Mouse (Mus musculus): ENCODE measurements around the gene Arhgap44. TPM values are rescaled to one million over a fixed set of nuclear protein-coding genes. Genes with fewer than 3 reads are reported as not detected.

Arhgap44 gene
- polyA plus RNA-seq, 2 experiments from 2014 or later, result 0.29 to 0.31 TPM

- ATAC-seq, result no peak
Measured at GRCm38 (mm10) chr11:65080274-65080673, 82.5 kb downstream of the Arhgap44 start.

- ATAC-seq, result no peak
Measured at GRCm38 (mm10) chr11:65069609-65070008, 93.2 kb downstream of the Arhgap44 start.

- no peak for ATAC-seq
Measured at GRCm38 (mm10) chr11:65069051-65069450, 93.7 kb downstream of the Arhgap44 start.

GRCm38 (mm10) chr11:65065201-65065600 lies 97.6 kb downstream of the Arhgap44 start:
- no peak for ATAC-seq

- ATAC-seq, result no peak
Measured at GRCm38 (mm10) chr11:65061437-65061836, 101.3 kb downstream of the Arhgap44 start.

- no peak for ATAC-seq
Measured at GRCm38 (mm10) chr11:65059531-65059930, 103.2 kb downstream of the Arhgap44 start.

- no peak for ATAC-seq
Measured at GRCm38 (mm10) chr11:65058224-65058908, 104.4 kb downstream of the Arhgap44 start.

- no peak for ATAC-seq
Measured at GRCm38 (mm10) chr11:65055596-65055995, 107.2 kb downstream of the Arhgap44 start.

GRCm38 (mm10) chr11:65054216-65054615 lies 108.5 kb downstream of the Arhgap44 start:
- no peak for ATAC-seq

GRCm38 (mm10) chr11:65050819-65051218 lies 111.9 kb downstream of the Arhgap44 start:
- no peak for ATAC-seq

GRCm38 (mm10) chr11:65049090-65049489 lies 113.7 kb downstream of the Arhgap44 start:
- no peak for ATAC-seq

- no peak for ATAC-seq
Measured at GRCm38 (mm10) chr11:65040556-65040955, 122.2 kb downstream of the Arhgap44 start.

GRCm38 (mm10) chr11:65039517-65040095 lies 123.2 kb downstream of the Arhgap44 start:
- ATAC-seq, result no peak

GRCm38 (mm10) chr11:65038996-65039395 lies 123.8 kb downstream of the Arhgap44 start:
- no peak for ATAC-seq

- ATAC-seq, result no peak
Measured at GRCm38 (mm10) chr11:65032221-65032620, 130.5 kb downstream of the Arhgap44 start.

- no peak for ATAC-seq
Measured at GRCm38 (mm10) chr11:65030201-65030600, 132.6 kb downstream of the Arhgap44 start.

GRCm38 (mm10) chr11:65028049-65028448 lies 134.7 kb downstream of the Arhgap44 start:
- ATAC-seq, result no peak

GRCm38 (mm10) chr11:65022771-65023170 lies 140.0 kb downstream of the Arhgap44 start:
- ATAC-seq, result no peak

- no peak for ATAC-seq
Measured at GRCm38 (mm10) chr11:65020744-65021143, 142.0 kb downstream of the Arhgap44 start.

GRCm38 (mm10) chr11:65016754-65017153 lies 146.0 kb downstream of the Arhgap44 start:
- ATAC-seq, result no peak

- ATAC-seq, result no peak
Measured at GRCm38 (mm10) chr11:65013906-65014305, 148.9 kb downstream of the Arhgap44 start.

GRCm38 (mm10) chr11:65006047-65006446 lies 156.7 kb downstream of the Arhgap44 start:
- no peak for ATAC-seq

- ATAC-seq, result no peak
Measured at GRCm38 (mm10) chr11:65004836-65005235, 157.9 kb downstream of the Arhgap44 start.

- ATAC-seq, result no peak
Measured at GRCm38 (mm10) chr11:65003611-65004010, 159.2 kb downstream of the Arhgap44 start.
